Mouse (Mus musculus): ENCODE measurements around the gene Vmn2r3. TPM values are rescaled to one million over a fixed set of nuclear protein-coding genes. Genes with fewer than 3 reads are reported as not detected.
"Not testable (repeated sequence)": the region's sequence is repeated elsewhere in the genome, so short reads cannot be mapped to it uniquely, and the experiment has no call there.

Vmn2r3 gene
- 0.01 and 0.02 TPM in 2 replicates for polyA plus RNA-seq (2015; fragmentation: Nextera tagmentation; extraction: Ambion mirVana)

GRCm38 (mm10) chr3:64289609-64290008, at the start of gene Vmn2r3:
Gene Vmn2r3, minus strand, starts transcription at chr3:64289709.
- Histone ChIP-seq H3K9me3 (ENCODE audit: control insufficient read depth, low read length) (no peaks in the 10 kb centered on the region), H3K27me3 (replicated peaks; ENCODE audit: control insufficient read depth, insufficient read depth, low read length) (no peaks in the 10 kb centered on the region), H3K27ac (ENCODE audit: low read length) (no peak within 1 kb of the TSS), H3K4me3 (ENCODE audit: low read length) (no peak within 1 kb of the TSS), H3K36me3 (ENCODE audit: control insufficient read depth, insufficient read depth, low read length) (no peaks in the 10 kb centered on the region), H3K4me2 (ENCODE audit: low read depth, low read length) (no peak within 1 kb of the TSS), H3K9ac (ENCODE audit: low read depth, low read length) (no peak within 1 kb of the TSS), H3K4me1 (ENCODE audit: control insufficient read depth, insufficient read depth, low read length) (no peaks in the 10 kb centered on the region)
- WGBS, result 82% methylated on average over 1 of the region's 1 CpGs
- no peak for ATAC-seq

DNA sequence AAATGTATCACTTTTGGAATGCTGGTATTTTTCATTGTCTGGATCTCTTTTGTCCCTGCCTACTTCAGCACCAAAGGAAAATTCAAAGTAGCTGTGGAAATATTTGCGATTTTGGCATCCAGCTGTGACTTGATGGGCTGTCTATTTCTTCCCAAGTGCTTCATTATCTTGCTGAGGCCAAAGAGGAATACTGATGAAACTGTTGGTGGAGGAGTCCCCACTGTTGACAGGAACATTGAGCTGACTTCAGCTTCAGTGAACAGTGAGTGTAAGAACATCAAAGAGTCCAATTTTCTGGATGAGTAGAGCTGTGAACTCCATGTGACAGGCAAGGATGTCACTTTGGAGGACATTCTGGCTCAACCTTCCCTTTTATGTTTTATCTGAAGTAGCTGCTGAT, 43.0 kb upstream of the Vmn2r3 start:
- no peaks in the 10 kb centered on the region for H3K36me3 ChIP-seq (ENCODE audit: control insufficient read depth, insufficient read depth, low read length)
- no peaks in the 10 kb centered on the region for H3K27me3 ChIP-seq (replicated peaks; ENCODE audit: control insufficient read depth, insufficient read depth, low read length)
- H3K4me2 ChIP-seq (ENCODE audit: low read depth, low read length), result no peak overlapping the region
- no peaks in the 10 kb centered on the region for H3K9me3 ChIP-seq (ENCODE audit: control insufficient read depth, low read length)
- H3K4me1 ChIP-seq (ENCODE audit: control insufficient read depth, insufficient read depth, low read length), result no peaks in the 10 kb centered on the region
- ATAC-seq, result no peak
- no peak overlapping the region for H3K27ac ChIP-seq (ENCODE audit: low read length)
- H3K9ac ChIP-seq (ENCODE audit: low read depth, low read length), result no peak overlapping the region
- no peak overlapping the region for H3K4me3 ChIP-seq (ENCODE audit: low read length)
- WGBS, result 74% methylated on average over 1 of the region's 1 CpGs

- no peaks in the 10 kb centered on the region for H3K27me3 ChIP-seq (replicated peaks; ENCODE audit: control insufficient read depth, insufficient read depth, low read length)
- no peaks in the 10 kb centered on the region for H3K36me3 ChIP-seq (ENCODE audit: control insufficient read depth, insufficient read depth, low read length)
- H3K4me2 ChIP-seq (ENCODE audit: low read depth, low read length), result no peak overlapping the region
- 76% methylated on average over 2 of the region's 2 CpGs for WGBS
- no peak overlapping the region for H3K27ac ChIP-seq (ENCODE audit: low read length)
- no peak overlapping the region for H3K4me3 ChIP-seq (ENCODE audit: low read length)
- H3K9me3 ChIP-seq (ENCODE audit: control insufficient read depth, low read length), result no peaks in the 10 kb centered on the region
- no peaks in the 10 kb centered on the region for H3K4me1 ChIP-seq (ENCODE audit: control insufficient read depth, insufficient read depth, low read length)
- no peak for ATAC-seq
- no peak overlapping the region for H3K9ac ChIP-seq (ENCODE audit: low read depth, low read length)
These were observed 32.3 kb upstream of the Vmn2r3 start for GRCm38 (mm10) chr3:64321824-64322223.

GRCm38 (mm10) chr3:64306799-64307198, 17.3 kb upstream of the Vmn2r3 start:
- no peak overlapping the region for H3K27ac ChIP-seq (ENCODE audit: low read length)
- no peak overlapping the region for H3K4me2 ChIP-seq (ENCODE audit: low read depth, low read length)
- no peaks in the 10 kb centered on the region for H3K4me1 ChIP-seq (ENCODE audit: control insufficient read depth, insufficient read depth, low read length)
- ATAC-seq, result no peak
- no peaks in the 10 kb centered on the region for H3K9me3 ChIP-seq (ENCODE audit: control insufficient read depth, low read length)
- H3K4me3 ChIP-seq (ENCODE audit: low read length), result no peak overlapping the region
- H3K36me3 ChIP-seq (ENCODE audit: control insufficient read depth, insufficient read depth, low read length), result no peaks in the 10 kb centered on the region
- no peaks in the 10 kb centered on the region for H3K27me3 ChIP-seq (replicated peaks; ENCODE audit: control insufficient read depth, insufficient read depth, low read length)
- H3K9ac ChIP-seq (ENCODE audit: low read depth, low read length), result no peak overlapping the region

- H3K27me3 ChIP-seq (replicated peaks; ENCODE audit: control insufficient read depth, insufficient read depth, low read length), result no peaks in the 10 kb centered on the region
- no peaks in the 10 kb centered on the region for H3K9me3 ChIP-seq (ENCODE audit: control insufficient read depth, low read length)
- WGBS, result 37% methylated on average over 1 of the region's 1 CpGs
- H3K4me2 ChIP-seq (ENCODE audit: low read depth, low read length), result no peak overlapping the region
- no peaks in the 10 kb centered on the region for H3K4me1 ChIP-seq (ENCODE audit: control insufficient read depth, insufficient read depth, low read length)
- H3K36me3 ChIP-seq (ENCODE audit: control insufficient read depth, insufficient read depth, low read length), result no peaks in the 10 kb centered on the region
- no peak overlapping the region for H3K27ac ChIP-seq (ENCODE audit: low read length)
- ATAC-seq, result no peak
- H3K4me3 ChIP-seq (ENCODE audit: low read length), result no peak overlapping the region
- no peak overlapping the region for H3K9ac ChIP-seq (ENCODE audit: low read depth, low read length)
These were observed 23.8 kb downstream of the Vmn2r3 start for GRCm38 (mm10) chr3:64265762-64266112.

- not testable (repeated sequence) for H3K9me3 ChIP-seq (ENCODE audit: control insufficient read depth, low read length); H3K36me3 ChIP-seq (ENCODE audit: control insufficient read depth, insufficient read depth, low read length); H3K4me2 ChIP-seq (ENCODE audit: low read depth, low read length); H3K4me3 ChIP-seq (ENCODE audit: low read length); H3K27ac ChIP-seq (ENCODE audit: low read length); ATAC-seq; H3K4me1 ChIP-seq (ENCODE audit: control insufficient read depth, insufficient read depth, low read length); H3K9ac ChIP-seq (ENCODE audit: low read depth, low read length); H3K27me3 ChIP-seq (replicated peaks; ENCODE audit: control insufficient read depth, insufficient read depth, low read length)
- WGBS, result 44% methylated on average over 7 of the region's 7 CpGs
These were observed 24.3 kb downstream of the Vmn2r3 start for GRCm38 (mm10) chr3:64265056-64265761.

DNA sequence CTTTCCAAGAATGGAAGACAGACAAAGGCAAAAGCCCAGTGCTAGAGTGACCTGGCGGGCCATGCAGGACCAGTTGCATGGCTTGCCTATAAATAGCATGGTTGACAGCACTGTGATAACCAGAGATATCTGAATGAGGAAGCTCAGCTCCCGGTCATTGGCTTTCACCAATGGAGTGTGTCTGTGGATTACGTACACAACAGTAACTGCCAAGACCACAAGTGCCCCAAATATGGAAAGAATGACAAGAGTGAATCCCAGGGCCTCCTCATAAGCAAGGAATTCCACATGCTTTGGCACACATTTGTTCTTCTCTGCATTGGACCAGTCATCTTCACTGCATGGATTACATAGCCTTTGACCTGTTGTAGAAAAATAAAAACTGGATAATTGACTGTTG, 29.9 kb downstream of the Vmn2r3 start:
- no peak overlapping the region for H3K4me2 ChIP-seq (ENCODE audit: low read depth, low read length)
- no peak overlapping the region for H3K4me3 ChIP-seq (ENCODE audit: low read length)
- H3K4me1 ChIP-seq (ENCODE audit: control insufficient read depth, insufficient read depth, low read length), result no peaks in the 10 kb centered on the region
- 74% methylated on average over 3 of the region's 3 CpGs for WGBS
- ATAC-seq, result no peak
- H3K27me3 ChIP-seq (replicated peaks; ENCODE audit: control insufficient read depth, insufficient read depth, low read length), result no peaks in the 10 kb centered on the region
- H3K27ac ChIP-seq (ENCODE audit: low read length), result no peak overlapping the region
- H3K36me3 ChIP-seq (ENCODE audit: control insufficient read depth, insufficient read depth, low read length), result no peaks in the 10 kb centered on the region
- no peak overlapping the region for H3K9ac ChIP-seq (ENCODE audit: low read depth, low read length)
- no peaks in the 10 kb centered on the region for H3K9me3 ChIP-seq (ENCODE audit: control insufficient read depth, low read length)

DNA sequence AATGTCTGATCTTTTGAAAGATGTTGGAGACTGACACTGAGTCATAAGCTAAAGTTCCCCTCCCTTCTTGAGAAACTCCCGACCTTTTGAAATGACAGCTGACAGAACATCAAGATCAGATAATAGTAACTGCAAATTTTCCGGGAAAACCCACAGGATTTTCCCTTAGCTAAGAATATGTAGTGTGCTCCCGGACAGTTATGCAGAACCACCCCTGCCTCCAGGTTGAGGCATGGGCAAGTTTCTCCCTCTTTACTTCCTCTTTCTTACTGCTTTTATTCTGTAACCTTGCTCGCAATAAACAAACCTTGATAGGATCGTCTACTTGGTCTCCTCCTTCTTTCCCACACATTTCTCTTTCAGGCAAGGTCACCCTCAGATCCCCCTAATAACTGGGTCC, 37.9 kb downstream of the Vmn2r3 start:
- Histone ChIP-seq H3K4me3 (ENCODE audit: low read length) (no peak overlapping the region), H3K4me1 (ENCODE audit: control insufficient read depth, insufficient read depth, low read length) (no peaks in the 10 kb centered on the region), H3K27me3 (replicated peaks; ENCODE audit: control insufficient read depth, insufficient read depth, low read length) (no peaks in the 10 kb centered on the region), H3K27ac (ENCODE audit: low read length) (no peak overlapping the region), H3K36me3 (ENCODE audit: control insufficient read depth, insufficient read depth, low read length) (no peaks in the 10 kb centered on the region), H3K4me2 (ENCODE audit: low read depth, low read length) (no peak overlapping the region), H3K9me3 (ENCODE audit: control insufficient read depth, low read length) (no peaks in the 10 kb centered on the region), H3K9ac (ENCODE audit: low read depth, low read length) (no peak overlapping the region)
- ATAC-seq, result no peak
- 87% methylated on average over 5 of the region's 5 CpGs for WGBS

DNA sequence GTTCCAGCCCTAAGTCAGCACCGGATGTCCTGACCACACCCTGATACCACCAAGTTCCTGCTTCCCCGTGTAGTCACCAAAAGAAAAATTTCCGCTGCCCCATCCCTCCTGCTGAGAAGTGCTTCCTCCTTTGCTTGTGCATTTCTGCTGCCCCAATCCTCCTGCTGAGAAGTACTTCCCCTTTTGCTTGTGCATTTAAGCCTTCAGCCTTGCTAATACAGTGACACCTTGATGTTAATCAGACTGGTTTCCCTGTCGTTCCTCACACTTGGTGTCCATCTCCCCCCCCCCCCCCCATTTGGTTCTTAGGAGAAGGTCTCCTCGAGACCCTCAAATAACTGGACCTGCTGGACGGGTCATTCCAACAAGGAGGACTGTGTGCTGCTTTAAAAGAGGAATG, 39.0 kb downstream of the Vmn2r3 start:
- H3K36me3 ChIP-seq (ENCODE audit: control insufficient read depth, insufficient read depth, low read length); H3K27me3 ChIP-seq (replicated peaks; ENCODE audit: control insufficient read depth, insufficient read depth, low read length); H3K4me2 ChIP-seq (ENCODE audit: low read depth, low read length); H3K4me1 ChIP-seq (ENCODE audit: control insufficient read depth, insufficient read depth, low read length); H3K27ac ChIP-seq (ENCODE audit: low read length); ATAC-seq; H3K4me3 ChIP-seq (ENCODE audit: low read length); H3K9me3 ChIP-seq (ENCODE audit: control insufficient read depth, low read length); H3K9ac ChIP-seq (ENCODE audit: low read depth, low read length): not testable (repeated sequence)
- 84% methylated on average over 6 of the region's 6 CpGs for WGBS

DNA sequence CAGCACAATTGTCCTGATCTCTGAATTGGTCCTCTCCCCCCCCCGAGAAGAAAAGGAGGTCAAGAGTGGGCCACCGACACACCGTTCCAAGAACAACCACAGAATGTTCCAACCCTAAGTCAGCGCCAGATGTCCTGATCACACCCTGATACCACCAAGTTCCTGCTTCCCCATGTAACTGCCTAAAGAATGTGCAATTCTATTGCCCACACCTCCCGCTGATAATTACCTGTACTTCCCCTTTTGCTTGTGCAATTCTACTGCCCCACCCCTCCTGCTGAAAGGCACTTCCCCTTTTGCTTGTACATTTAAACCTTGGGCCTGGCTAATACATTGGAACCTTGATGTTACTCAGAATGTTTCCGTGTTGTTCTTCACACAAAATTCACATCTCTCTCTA, 54.0 kb downstream of the Vmn2r3 start:
- H3K36me3 ChIP-seq (ENCODE audit: control insufficient read depth, insufficient read depth, low read length); H3K9ac ChIP-seq (ENCODE audit: low read depth, low read length); H3K27me3 ChIP-seq (replicated peaks; ENCODE audit: control insufficient read depth, insufficient read depth, low read length); H3K9me3 ChIP-seq (ENCODE audit: control insufficient read depth, low read length); ATAC-seq; H3K4me1 ChIP-seq (ENCODE audit: control insufficient read depth, insufficient read depth, low read length); H3K27ac ChIP-seq (ENCODE audit: low read length); H3K4me2 ChIP-seq (ENCODE audit: low read depth, low read length); H3K4me3 ChIP-seq (ENCODE audit: low read length): not testable (repeated sequence)
- 90% methylated on average over 6 of the region's 6 CpGs for WGBS
